Mouse (Mus musculus) lung, embryonic 16.5 days (tissue): ENCODE measurements around the gene Gucy1b1. TPM values are rescaled to one million over a fixed set of nuclear protein-coding genes. Genes with fewer than 3 reads are reported as not detected.

Source experiments
- ATAC-seq: fragments of 200-750 bp; cut with Nextera tagmentation; 2 replicates; pipeline ENCODE4 v1.8.0; 2017; ENCODE audit warnings: low read depth, mild to moderate bottlenecking, moderate library complexity
- H3K27ac ChIP-seq: fragments of 300-500 bp; sonication (generic); 2 replicates; pipeline ENCODE4 v1.5.1; 2014; ENCODE audit warnings: mild to moderate bottlenecking, control low read depth, low read length
- H3K27me3 ChIP-seq: fragments of 300-500 bp; sonication (generic); 2 replicates; pipeline ENCODE4 v1.6.1; 2014; ENCODE audit warnings: low read depth, low read length, mixed read lengths; ENCODE audit not compliant: control insufficient read depth, insufficient read depth
- H3K36me3 ChIP-seq: fragments of 300-500 bp; sonication (generic); 2 replicates; pipeline ENCODE4 v1.6.1; 2014; ENCODE audit warnings: low read length; ENCODE audit not compliant: control insufficient read depth, insufficient read depth
- H3K4me1 ChIP-seq: fragments of 300-500 bp; sonication (generic); replicated peaks from 2 replicates; pipeline ENCODE4 v1.6.1; 2014; ENCODE audit warnings: low read length, mixed read lengths; ENCODE audit not compliant: control insufficient read depth, insufficient read depth
- H3K4me2 ChIP-seq: fragments of 300-500 bp; sonication (generic); 2 replicates; pipeline ENCODE4 v1.6.1; 2014; ENCODE audit warnings: low read depth, low read length, control low read depth
- H3K4me3 ChIP-seq: fragments of 300-500 bp; sonication (generic); 2 replicates; pipeline ENCODE4 v1.5.1; 2014; ENCODE audit warnings: mild to moderate bottlenecking, low read length, control low read depth
- H3K9ac ChIP-seq: fragments of 300-500 bp; sonication (generic); 2 replicates; pipeline ENCODE4 v1.6.1; 2014; ENCODE audit warnings: low read length, control low read depth
- H3K9me3 ChIP-seq: fragments of 300-500 bp; sonication (generic); 2 replicates; pipeline ENCODE4 v1.6.1; 2016; ENCODE audit warnings: low read length; ENCODE audit not compliant: control insufficient read depth
- WGBS: fragments of 180-500 bp; shearing (Covaris S2); extraction: QIAGEN DNeasy Blood & Tissue Kit; methylation state at CpG from one replicate; pipeline ENCODE4 v1.1.7; 2014; 5-methylcytosine and 5-hydroxymethylcytosine counted together
- polyA plus RNA-seq: library from polyadenylated mRNA; unstranded; fragments of >200 nt; fragmentation: Nextera tagmentation; extraction: Ambion mirVana; gene quantifications from 2 replicates; pipeline ENCODE4 v1.2.1, GENCODE M21; 2015

Gene Gucy1b1
- polyA plus RNA-seq, 1 experiment from 2014 or later = 88.9 TPM

GRCm38 (mm10) chr3:82067830-82068229 is 6.7 kb downstream of the Gucy1b1 start:
- no peaks in the 10 kb centered on the region for H3K36me3 ChIP-seq
- H3K9ac ChIP-seq = no peak overlapping the region
- H3K27me3 ChIP-seq = no peaks in the 10 kb centered on the region
- 66% methylated on average over 5 of the region's 5 CpGs for WGBS
- no peak overlapping the region for H3K4me2 ChIP-seq
- no peaks in the 10 kb centered on the region for H3K9me3 ChIP-seq
- H3K27ac ChIP-seq = no peak overlapping the region
- peaks cover 11% of the 10 kb centered on the region for H3K4me1 ChIP-seq
- ATAC-seq = no peak
- no peak overlapping the region for H3K4me3 ChIP-seq

GRCm38 (mm10) chr3:82061402-82062180 is 12.9 kb downstream of the Gucy1b1 start:
- Histone ChIP-seq H3K9me3 (no peaks in the 10 kb centered on the region), H3K27me3 (no peaks in the 10 kb centered on the region), H3K4me1 (peaks cover 21% of the 10 kb centered on the region), H3K4me3 (no peak overlapping the region), H3K4me2 (no peak overlapping the region), H3K36me3 (no peaks in the 10 kb centered on the region), H3K9ac (no peak overlapping the region), H3K27ac (peak overlapping the region; percentile 51)
- peak; percentile 10; the same call in 1 of the 2 replicates for ATAC-seq
- WGBS = 17% methylated on average over 9 of the region's 9 CpGs

DNA sequence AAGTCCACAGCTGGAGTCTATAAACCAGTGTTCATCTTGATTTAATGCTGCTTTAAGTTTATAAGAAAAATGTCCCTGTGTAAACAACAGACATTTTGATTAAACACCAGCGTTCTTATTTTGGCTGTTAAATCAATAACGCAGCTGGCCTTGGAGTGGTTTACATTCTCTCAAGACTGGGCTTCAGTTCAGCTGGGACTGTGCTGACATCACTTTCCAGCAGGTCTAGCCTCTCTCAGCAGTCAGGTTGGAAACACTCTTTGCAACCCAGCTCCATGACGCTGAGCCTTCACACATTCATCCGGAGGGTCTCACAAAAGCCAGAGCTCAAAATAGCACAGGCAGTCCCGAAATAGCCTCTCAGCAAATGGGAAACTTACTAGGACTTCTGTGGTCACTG is 17.3 kb downstream of the Gucy1b1 start:
- no peak overlapping the region for H3K4me2 ChIP-seq
- H3K27ac ChIP-seq = peak overlapping the region; percentile 63
- WGBS = 3% methylated on average over 5 of the region's 5 CpGs
- H3K9me3 ChIP-seq = no peaks in the 10 kb centered on the region
- peak; percentile 97 for ATAC-seq
- H3K9ac ChIP-seq = no peak overlapping the region
- no peaks in the 10 kb centered on the region for H3K27me3 ChIP-seq
- H3K36me3 ChIP-seq = no peaks in the 10 kb centered on the region
- H3K4me1 ChIP-seq = peaks cover 33% of the 10 kb centered on the region
- H3K4me3 ChIP-seq = no peak overlapping the region

DNA sequence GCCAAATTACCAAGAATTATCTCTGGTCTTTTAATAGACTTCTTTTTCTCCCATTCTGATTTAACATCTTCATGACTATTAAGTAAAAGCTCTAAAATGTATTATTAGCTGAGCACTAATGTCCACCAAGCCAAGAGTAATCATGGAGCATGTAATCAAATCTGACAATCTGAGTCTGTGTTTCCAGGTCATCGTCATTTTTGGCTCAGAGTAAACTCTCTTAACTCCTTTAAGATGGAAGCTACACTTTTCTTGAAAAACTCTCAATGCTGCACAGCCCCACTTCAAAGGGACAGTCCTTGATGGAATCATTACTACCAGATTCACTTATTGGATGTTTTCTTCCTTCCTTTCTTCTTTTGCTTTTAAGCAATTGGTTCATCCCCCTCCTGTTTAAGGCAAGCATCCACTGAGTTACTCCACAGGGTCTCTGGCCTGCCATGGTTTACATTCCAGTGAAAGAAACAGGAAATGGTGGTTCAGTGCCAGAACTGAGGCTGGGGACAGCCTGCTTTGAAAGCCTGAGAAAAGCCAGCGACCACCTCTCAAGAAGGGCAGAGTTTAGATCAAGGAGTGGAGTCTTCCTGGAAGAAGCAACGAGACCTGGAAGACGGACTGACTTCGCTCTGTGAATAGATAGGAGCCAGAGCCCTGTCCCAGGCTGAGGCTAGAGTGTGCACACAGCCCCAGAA is 20.1 kb downstream of the Gucy1b1 start:
- H3K4me1 ChIP-seq = peaks cover 36% of the 10 kb centered on the region
- peak overlapping the region; percentile 11; the same call in 1 of the 2 replicates for H3K4me2 ChIP-seq
- no peaks in the 10 kb centered on the region for H3K36me3 ChIP-seq
- 0 out of 2 replicates have a peak, but pooled peaks have one; percentile 27 for ATAC-seq
- H3K27me3 ChIP-seq = no peaks in the 10 kb centered on the region
- no peaks in the 10 kb centered on the region for H3K9me3 ChIP-seq
- peak overlapping the region; percentile 8; the same call in 1 of the 2 replicates for H3K9ac ChIP-seq
- H3K27ac ChIP-seq = peak overlapping the region; percentile 74
- no peak overlapping the region for H3K4me3 ChIP-seq
- 17% methylated on average over 5 of the region's 5 CpGs for WGBS

DNA sequence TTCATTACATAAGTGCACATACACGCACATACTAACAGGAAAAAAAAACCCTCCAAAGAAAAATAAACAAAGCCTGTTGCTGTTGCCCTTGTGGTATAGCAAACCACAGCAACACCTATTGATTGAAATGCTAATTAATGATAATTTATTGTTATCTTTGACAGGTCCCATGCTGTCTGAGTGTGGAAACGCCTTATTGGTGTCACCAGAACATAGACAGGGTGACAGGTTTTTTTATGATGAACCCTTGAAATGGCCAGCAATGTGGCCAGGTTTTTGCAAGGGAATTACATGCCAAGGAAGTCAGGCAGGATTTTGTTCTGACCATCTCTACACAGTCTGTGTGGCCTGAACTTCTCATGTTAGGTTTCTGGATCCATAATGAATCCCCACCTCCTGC is 22.5 kb downstream of the Gucy1b1 start:
- H3K9ac ChIP-seq = no peak overlapping the region
- peak overlapping the region; percentile 66 for H3K27ac ChIP-seq
- no peak overlapping the region for H3K4me2 ChIP-seq
- no peak for ATAC-seq
- H3K4me1 ChIP-seq = peaks cover 44% of the 10 kb centered on the region
- H3K4me3 ChIP-seq = no peak overlapping the region
- H3K27me3 ChIP-seq = no peaks in the 10 kb centered on the region
- no peaks in the 10 kb centered on the region for H3K9me3 ChIP-seq
- no peaks in the 10 kb centered on the region for H3K36me3 ChIP-seq
- 41% methylated on average over 2 of the region's 2 CpGs for WGBS

GRCm38 (mm10) chr3:82051468-82051867 is 23.0 kb downstream of the Gucy1b1 start:
- Histone ChIP-seq H3K27ac (peak overlapping the region; percentile 66), H3K9ac (no peak overlapping the region), H3K27me3 (no peaks in the 10 kb centered on the region), H3K36me3 (no peaks in the 10 kb centered on the region), H3K9me3 (no peaks in the 10 kb centered on the region), H3K4me2 (no peak overlapping the region), H3K4me1 (peaks cover 44% of the 10 kb centered on the region), H3K4me3 (no peak overlapping the region)
- peak; percentile 75 for ATAC-seq

- H3K27me3 ChIP-seq = no peaks in the 10 kb centered on the region
- H3K27ac ChIP-seq = peak overlapping the region; percentile 63
- H3K9me3 ChIP-seq = no peaks in the 10 kb centered on the region
- 27% methylated on average over 7 of the region's 7 CpGs for WGBS
- no peak for ATAC-seq
- peak overlapping the region; percentile 39 for H3K4me2 ChIP-seq
- H3K36me3 ChIP-seq = no peaks in the 10 kb centered on the region
- no peak overlapping the region for H3K4me3 ChIP-seq
- H3K4me1 ChIP-seq = peaks cover 44% of the 10 kb centered on the region
- no peak overlapping the region for H3K9ac ChIP-seq
Observed at GRCm38 (mm10) chr3:82048681-82049080, 25.8 kb downstream of the Gucy1b1 start.

DNA sequence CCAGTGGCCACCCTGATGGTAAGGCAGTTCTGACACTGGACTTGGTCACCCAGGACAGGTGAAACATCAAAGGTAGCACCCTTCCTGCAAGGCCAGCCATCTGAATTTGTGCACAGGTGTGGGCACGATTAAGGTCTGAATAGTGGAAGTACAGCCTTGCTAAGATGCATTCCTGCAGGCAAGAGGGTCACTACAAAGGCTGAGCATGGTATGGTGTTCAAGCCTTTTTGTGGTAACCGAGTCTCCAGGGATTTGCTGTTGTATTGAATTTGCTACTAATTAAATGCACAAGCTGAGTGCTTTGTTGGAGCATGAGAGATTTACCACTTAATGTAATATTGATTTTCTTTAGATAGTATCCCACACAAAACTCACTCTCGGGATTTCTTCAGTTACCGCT is 26.4 kb downstream of the Gucy1b1 start:
- Histone ChIP-seq H3K27ac (no peak overlapping the region), H3K9me3 (no peaks in the 10 kb centered on the region), H3K27me3 (no peaks in the 10 kb centered on the region), H3K36me3 (no peaks in the 10 kb centered on the region), H3K9ac (no peak overlapping the region), H3K4me3 (no peak overlapping the region), H3K4me1 (peaks cover 48% of the 10 kb centered on the region), H3K4me2 (no peak overlapping the region)
- no peak for ATAC-seq
- 75% methylated on average over 4 of the region's 4 CpGs for WGBS

DNA sequence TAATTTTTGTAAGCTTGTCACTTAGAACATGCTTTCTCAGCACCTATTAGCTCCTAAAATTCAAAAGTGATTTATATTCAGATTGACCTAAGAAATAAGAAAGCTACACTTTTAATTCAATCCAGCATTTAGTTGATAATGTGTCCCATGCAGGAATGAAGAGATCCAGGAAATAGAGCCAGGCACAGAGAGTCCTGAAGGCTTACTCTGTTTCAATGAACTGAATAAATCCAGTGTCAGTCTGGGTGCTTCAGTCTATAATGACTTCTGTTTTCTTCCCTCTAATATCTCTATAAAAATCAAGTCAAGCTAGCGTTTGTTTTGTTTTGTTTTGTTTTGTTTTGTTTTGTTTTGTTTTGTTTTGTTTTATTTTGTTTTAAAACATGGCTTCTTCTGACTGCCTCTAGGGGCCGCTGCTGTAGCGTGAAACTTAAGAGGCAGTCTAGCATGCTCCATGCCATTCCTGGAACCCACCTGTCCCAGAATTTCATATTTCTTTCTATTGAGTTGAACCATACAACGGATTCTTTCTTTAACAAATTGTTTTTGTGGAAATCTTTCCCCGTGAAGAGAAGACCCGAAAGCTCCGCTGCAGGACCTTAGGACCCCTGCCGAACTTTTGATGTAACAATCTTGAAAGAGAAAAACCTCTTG is 27.3 kb downstream of the Gucy1b1 start:
- Histone ChIP-seq H3K4me1 (peaks cover 46% of the 10 kb centered on the region), H3K27ac (no peak overlapping the region), H3K4me2 (no peak overlapping the region), H3K27me3 (no peaks in the 10 kb centered on the region), H3K36me3 (no peaks in the 10 kb centered on the region), H3K9ac (no peak overlapping the region), H3K4me3 (no peak overlapping the region), H3K9me3 (no peaks in the 10 kb centered on the region)
- ATAC-seq = no peak
- WGBS = 26% methylated on average over 8 of the region's 8 CpGs
